Mouse (Mus musculus) B cell, adult 62 days (primary cell): ENCODE results near the gene Igf2r. TPM values are rescaled to one million over a fixed set of nuclear protein-coding genes. Genes with fewer than 3 reads are reported as not detected.

ENCODE experiments used
- total RNA-seq: library from RNA; stranded (reverse); gene quantifications from 4 replicates; pipeline ENCODE4 v1.2.4, GENCODE M21; 2023

The Igf2r gene
- total RNA-seq: 9.4 to 12.3 TPM (median 11.5 TPM) in 4 replicates

GRCm38 (mm10) chr17:12769380-12769921, at the start of gene Igf2r:
Gene Igf2r, minus strand, starts transcription at chr17:12769664.

GRCm38 (mm10) chr17:12675646-12676045, 93.8 kb downstream of the Igf2r start, which contains the start of gene Slc22a1:
Gene Slc22a1, minus strand, starts transcription at chr17:12675829.

Other genes starting within 250 kb of the Igf2r start
- not detected in 4 replicates for gene Slc22a2, start 185.5 kb downstream of the Igf2r start, total RNA-seq
- gene Slc22a1, start 93.8 kb downstream of the Igf2r start, total RNA-seq: not detected in 4 replicates
- not detected in 4 replicates for gene Mas1, start 98.5 kb upstream of the Igf2r start, total RNA-seq
- not detected in 4 replicates for gene Mrgprh, start 106.4 kb upstream of the Igf2r start, total RNA-seq
- gene Pnldc1, start 140.6 kb upstream of the Igf2r start, total RNA-seq: 0.70 to 1.6 TPM (median 1.3 TPM) in 4 replicates
- gene Tcp1, start 146.0 kb upstream of the Igf2r start, total RNA-seq: 236 to 273 TPM (median 245 TPM) in 4 replicates
- gene Mrpl18, start 146.7 kb upstream of the Igf2r start, total RNA-seq: 29.7 to 49.5 TPM (median 37.6 TPM) in 4 replicates
- gene Acat3, start 170.9 kb upstream of the Igf2r start, total RNA-seq: 1.3 TPM in 1 of 4 replicates, not detected in the others
- 15.6 to 22.5 TPM (median 18.0 TPM) in 4 replicates for gene Acat2, start 191.1 kb upstream of the Igf2r start, total RNA-seq
- 93.0 to 106 TPM (median 98.7 TPM) in 4 replicates for gene Wtap, start 224.5 kb upstream of the Igf2r start, total RNA-seq
- 86.1 to 99.6 TPM (median 91.6 TPM) in 4 replicates for gene Sod2, start 237.2 kb upstream of the Igf2r start, total RNA-seq